Mouse (Mus musculus) cortical plate, adult 2 months (tissue): ENCODE results near the gene Lypd6. TPM values are rescaled to one million over a fixed set of nuclear protein-coding genes. Genes with fewer than 3 reads are reported as not detected.

ENCODE experiments used
- H3K27ac ChIP-seq: fragments of 200-500 bp; 2 replicates; pipeline ENCODE4 v1.5.1; 2012; ENCODE audit warnings: low read length, control low read depth, inconsistent platforms; ENCODE audit not compliant: insufficient read depth
- H3K4me1 ChIP-seq: fragments of 200-500 bp; 2 replicates; pipeline ENCODE4 v1.6.1; 2011; ENCODE audit warnings: low read length; ENCODE audit not compliant: control insufficient read depth, insufficient read depth
- H3K4me3 ChIP-seq: fragments of 200-500 bp; 2 replicates; pipeline ENCODE4 v1.5.1; 2011; ENCODE audit warnings: mild to moderate bottlenecking, low read length, control low read depth; ENCODE audit not compliant: insufficient read depth
- CTCF ChIP-seq: fragments of 200-500 bp; IDR thresholded peaks from 2 replicates; pipeline ENCODE4 v1.5.1; 2011; ENCODE audit warnings: mild to moderate bottlenecking, control low read depth, low read length; ENCODE audit not compliant: insufficient read depth; ENCODE audit errors: extremely low read depth
- POLR2A ChIP-seq: fragments of 200-500 bp; IDR thresholded peaks from 2 replicates; pipeline ENCODE4 v1.6.1; 2011; ENCODE audit warnings: mild to moderate bottlenecking, low read length, control low read depth; ENCODE audit not compliant: insufficient read depth; ENCODE audit errors: extremely low read depth
- polyA plus RNA-seq: library from polyadenylated mRNA; depleted of rRNA; stranded (reverse); fragments of >200 nt; gene quantifications from 2 replicates; pipeline ENCODE4 v1.2.3, GENCODE M21; 2012

Lypd6 gene
- polyA plus RNA-seq, 1 experiment, result 20.7 TPM

DNA sequence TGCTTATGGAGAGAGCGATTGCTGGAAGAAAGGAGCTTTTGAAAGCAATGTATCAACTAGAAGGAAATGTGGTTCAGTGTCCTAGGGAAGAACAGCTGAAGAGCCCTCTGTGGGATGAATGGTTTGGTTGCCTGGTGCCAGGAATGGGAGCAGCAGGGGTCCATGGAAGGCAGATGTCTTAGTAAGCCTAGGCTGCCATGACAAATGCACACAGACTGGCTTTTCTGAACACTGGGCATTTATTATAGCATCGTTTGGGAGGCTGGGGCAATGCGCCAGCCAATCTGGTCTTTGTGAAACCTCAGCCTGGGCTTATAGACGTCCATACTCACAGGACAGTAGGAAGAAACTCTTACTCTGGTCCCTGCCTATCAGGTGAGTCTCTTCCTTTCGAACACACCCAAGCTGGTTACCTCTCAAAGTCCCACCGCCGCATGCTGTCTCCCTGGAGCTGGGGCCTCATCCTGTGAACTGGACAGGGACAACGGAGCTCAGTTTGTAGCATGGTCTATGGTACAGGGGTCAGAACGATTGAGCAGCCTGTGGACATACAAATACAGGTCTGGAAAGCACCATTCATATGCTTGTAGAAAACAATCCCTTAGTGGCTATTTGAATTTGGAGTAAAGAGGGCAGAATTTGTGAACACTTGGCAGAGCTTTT lies 61.4 kb downstream of the Lypd6 start:
- TF ChIP-seq POLR2A (no peak), CTCF (no peak)
- Histone ChIP-seq H3K4me1 (no peaks in the 10 kb centered on the region; the same call in 1 of the 2 replicates), H3K27ac (no peak overlapping the region), H3K4me3 (no peak overlapping the region)

DNA sequence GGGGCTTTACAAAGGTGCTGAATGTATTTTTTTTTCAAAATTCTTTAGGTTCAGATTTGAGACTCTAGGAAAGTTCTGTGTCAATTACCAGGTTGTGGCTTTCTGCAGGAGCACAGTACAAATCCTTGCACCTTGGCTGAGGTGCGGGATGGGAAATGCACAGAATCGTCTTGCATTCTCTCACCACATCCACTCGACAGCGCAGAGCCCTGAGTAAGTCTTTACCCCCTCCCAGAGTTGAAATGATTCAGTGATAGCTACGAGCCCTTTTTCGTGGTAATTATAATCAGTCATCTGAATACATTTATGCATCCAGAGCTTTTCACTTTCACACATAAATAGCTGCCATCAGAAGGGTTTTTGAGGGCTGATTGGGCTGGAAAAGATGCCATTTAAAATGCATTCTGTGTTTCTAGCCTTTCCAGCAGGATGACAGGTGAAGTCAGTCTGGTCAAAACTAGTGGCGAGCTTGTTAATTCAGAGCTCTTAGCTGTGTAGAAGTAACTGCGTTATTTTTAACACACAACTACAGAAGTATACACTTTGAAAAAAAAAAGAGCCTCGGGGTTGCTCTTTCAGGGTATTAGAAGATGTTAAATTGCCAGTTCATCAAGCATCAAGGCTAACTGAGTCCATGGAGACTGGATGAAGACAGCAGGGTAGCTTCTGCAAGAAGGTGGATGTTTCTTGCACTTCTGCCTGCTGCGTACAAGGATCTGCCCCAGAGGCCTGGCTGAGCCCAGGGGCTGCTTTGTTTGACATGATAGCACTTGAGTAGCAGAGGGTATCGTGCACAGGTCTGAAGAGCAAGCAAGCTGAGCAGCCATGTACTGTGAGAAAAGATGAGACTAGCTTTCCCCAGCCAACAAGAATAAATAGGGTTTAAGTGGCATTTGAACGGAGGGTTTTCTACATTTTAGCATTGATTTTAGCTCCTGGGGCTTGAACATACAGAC lies 62.4 kb downstream of the Lypd6 start:
- Histone ChIP-seq H3K27ac (no peak overlapping the region), H3K4me1 (no peaks in the 10 kb centered on the region; the same call in 1 of the 2 replicates), H3K4me3 (no peak overlapping the region)
- no peak for TF ChIP-seq CTCF
- no peak for TF ChIP-seq POLR2A

DNA sequence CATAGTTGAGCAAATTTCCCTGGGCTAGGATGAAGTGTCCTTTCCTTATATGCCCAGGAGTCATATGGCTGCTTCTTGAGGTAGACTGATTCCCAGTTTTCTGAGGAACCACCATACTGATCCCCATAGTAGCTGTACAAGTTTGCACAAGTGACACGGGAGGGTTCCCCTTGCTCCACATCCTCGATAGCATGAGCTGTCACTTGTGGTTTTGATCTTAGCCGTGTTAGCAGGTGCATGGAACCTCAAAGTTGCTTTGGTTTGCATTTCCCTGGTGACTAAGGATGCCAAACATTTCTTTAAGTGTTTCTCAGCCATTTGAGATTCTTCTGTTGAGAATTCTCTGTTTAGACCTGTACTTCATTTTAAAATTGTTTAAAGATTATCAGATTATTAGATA lies 64.4 kb downstream of the Lypd6 start:
- H3K27ac ChIP-seq, result no peak overlapping the region
- no peaks in the 10 kb centered on the region; the same call in 1 of the 2 replicates for H3K4me1 ChIP-seq
- no peak overlapping the region for H3K4me3 ChIP-seq
- TF ChIP-seq POLR2A (no peak), CTCF (no peak)

DNA sequence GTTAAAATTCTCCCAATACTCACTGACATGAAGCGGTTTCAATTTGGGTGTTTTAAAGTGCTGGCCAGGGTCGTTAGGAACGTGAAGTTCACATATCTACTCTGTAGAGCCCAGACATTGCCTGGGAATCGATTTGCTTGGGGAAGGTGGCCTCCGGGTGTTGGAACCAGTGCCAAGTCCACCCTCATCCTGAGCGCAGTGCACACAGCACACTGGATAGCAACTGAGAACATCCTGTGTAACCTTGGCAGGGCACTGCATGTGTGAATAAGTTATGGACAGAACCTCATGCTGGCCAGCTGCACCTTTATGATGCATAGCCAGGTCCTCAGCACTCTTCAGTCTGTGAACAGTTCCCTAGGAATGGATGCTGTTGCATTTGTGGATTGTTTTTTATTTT lies 77.4 kb downstream of the Lypd6 start:
- Histone ChIP-seq H3K4me3 (no peak overlapping the region), H3K27ac (no peak overlapping the region), H3K4me1 (no peaks in the 10 kb centered on the region)
- TF ChIP-seq POLR2A, result no peak
- no peak for TF ChIP-seq CTCF

DNA sequence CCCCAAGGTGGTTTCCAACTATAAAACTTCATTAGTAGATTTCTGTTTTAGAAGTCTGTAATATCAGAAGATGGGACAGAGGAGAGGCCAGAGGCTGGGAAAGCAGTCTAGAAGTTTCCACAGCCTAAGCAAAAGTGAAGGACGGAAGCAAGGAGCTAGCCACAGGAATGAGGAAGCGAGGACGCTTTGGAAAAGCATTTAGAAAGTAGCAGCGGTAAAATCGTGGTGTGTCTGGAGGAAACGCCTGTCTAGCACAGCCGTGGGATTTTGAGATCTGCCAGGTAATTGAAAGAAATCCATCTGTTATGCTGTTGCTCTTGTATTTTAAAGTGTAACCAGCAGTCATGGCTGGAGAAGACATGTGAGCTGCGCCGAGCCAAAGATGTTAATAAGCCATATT lies 81.1 kb downstream of the Lypd6 start:
- no peak for TF ChIP-seq CTCF
- TF ChIP-seq POLR2A, result no peak
- Histone ChIP-seq H3K4me1 (no peaks in the 10 kb centered on the region), H3K27ac (no peak overlapping the region), H3K4me3 (no peak overlapping the region)

DNA sequence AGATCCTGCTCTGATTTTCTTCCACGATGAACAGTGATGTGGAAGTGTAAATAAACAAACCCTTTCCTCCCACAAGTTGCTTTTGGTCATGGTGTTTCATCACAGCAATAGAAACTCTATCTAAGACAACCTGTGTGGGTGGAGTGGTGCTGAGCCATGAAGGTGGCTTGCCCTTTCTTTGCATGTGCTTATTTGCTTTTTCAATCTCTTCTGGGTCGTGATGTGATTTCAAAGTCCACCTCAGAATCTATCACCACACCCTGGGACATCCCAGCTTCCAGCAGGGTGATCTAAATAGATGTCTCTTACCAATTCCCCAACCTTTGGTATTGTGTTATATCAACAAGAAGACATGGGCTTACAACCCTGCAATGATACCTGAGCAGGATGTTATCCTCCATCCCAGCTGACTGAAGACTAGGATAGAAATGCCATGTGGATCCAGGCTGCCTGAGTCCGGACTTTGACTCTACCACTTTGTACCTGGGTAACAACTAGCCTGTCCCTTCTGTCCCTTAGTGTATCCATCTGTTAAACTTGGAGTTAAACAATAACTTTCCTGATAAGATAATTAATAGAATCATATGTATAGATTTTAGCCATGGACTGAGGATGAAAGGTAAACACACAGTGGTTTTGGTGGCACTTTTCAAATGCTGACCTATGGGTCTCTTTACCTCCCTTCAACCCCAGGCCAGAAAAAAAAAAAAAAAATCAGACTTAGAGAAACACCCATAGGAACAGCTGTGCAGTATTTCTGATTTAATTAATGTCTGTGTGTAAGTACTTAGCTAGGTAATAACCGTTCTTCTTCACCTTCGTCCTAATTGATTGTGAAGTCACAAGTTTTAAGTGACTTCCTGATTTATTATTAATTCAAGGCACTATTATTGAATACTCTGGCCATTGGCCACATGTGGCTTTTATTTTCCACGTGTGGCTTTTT lies 83.3 kb downstream of the Lypd6 start:
- TF ChIP-seq CTCF (no peak), POLR2A (no peak)
- Histone ChIP-seq H3K4me3 (no peak overlapping the region), H3K4me1 (no peaks in the 10 kb centered on the region), H3K27ac (no peak overlapping the region)

DNA sequence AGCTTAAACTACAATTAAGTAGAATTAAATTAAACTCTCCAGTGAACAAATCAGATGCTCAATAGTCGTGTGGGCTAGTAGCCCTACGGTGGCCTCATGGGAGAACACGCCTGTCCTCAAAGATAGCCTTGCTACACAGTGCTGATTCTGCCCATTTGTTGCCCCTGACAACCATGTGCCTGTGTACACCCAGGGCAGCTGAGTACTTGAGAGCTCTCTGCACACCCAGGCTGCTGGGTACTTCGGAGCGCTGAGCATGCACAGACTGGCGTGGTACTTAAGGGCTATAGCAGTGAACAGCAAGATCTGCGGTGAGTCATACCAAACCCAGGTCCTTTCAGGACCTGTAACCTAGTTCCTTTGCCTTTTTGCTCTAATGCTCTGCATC lies 84.0 kb downstream of the Lypd6 start:
- TF ChIP-seq CTCF (no peak), POLR2A (no peak)
- Histone ChIP-seq H3K4me1 (no peaks in the 10 kb centered on the region), H3K27ac (no peak overlapping the region), H3K4me3 (no peak overlapping the region)

DNA sequence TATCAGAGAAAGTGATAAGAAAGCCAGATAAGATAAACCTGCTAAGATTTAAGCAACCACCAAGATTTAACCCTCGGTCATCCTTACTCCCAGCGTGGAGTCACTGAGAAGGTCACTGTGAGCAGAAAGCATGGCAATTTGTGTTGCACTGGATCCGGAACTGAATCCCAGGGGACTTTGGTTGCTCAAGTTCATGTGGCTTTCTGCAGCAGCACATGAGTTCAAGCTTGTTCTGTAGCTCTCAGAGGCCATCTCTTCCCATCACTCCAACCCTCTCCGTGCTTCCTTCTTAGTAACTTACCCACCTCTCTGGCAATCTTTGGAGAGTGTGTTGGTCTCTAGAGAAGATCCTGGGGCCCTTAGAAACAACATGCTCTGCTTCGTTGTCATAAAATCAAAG lies 84.6 kb downstream of the Lypd6 start:
- peak overlapping the region; percentile 49; the same call in 1 of the 2 replicates for H3K27ac ChIP-seq
- H3K4me1 ChIP-seq, result no peaks in the 10 kb centered on the region
- H3K4me3 ChIP-seq, result no peak overlapping the region
- TF ChIP-seq CTCF (no peak), POLR2A (no peak)

DNA sequence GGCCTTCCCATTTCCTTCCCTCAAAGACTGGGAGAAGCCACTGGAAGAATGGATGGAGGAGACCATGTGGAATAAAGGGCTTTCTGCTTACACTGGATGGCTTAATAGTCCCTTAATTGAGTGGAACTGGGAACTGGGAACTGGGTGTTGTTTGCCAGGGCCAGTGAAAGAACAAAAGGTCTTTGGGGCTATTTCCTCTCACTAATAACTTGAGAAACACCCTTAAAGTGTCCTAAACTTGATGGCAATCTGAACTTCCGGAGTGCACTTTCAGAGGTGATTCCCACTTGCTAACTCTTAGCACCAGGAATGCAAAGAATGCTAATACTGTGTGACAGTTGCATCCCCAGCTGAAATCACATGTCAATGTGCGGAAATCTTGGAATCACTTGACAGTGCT lies 85.2 kb downstream of the Lypd6 start:
- H3K4me3 ChIP-seq, result no peak overlapping the region
- no peak overlapping the region for H3K27ac ChIP-seq
- no peak for TF ChIP-seq POLR2A
- no peak for TF ChIP-seq CTCF
- H3K4me1 ChIP-seq, result no peaks in the 10 kb centered on the region
